Mouse (Mus musculus) lung, embryonic 16.5 days (tissue): Measurements from ENCODE around the gene Olfr545. TPM values are rescaled to one million over a fixed set of nuclear protein-coding genes. Genes with fewer than 3 reads are reported as not detected.

Experiments used
- ATAC-seq: fragments of 200-750 bp; cut with Nextera tagmentation; 2 replicates; pipeline ENCODE4 v1.8.0; 2017; ENCODE audit warnings: low read depth, mild to moderate bottlenecking, moderate library complexity
- H3K27ac ChIP-seq: fragments of 300-500 bp; sonication (generic); 2 replicates; pipeline ENCODE4 v1.5.1; 2014; ENCODE audit warnings: mild to moderate bottlenecking, control low read depth, low read length
- H3K27me3 ChIP-seq: fragments of 300-500 bp; sonication (generic); 2 replicates; pipeline ENCODE4 v1.6.1; 2014; ENCODE audit warnings: low read depth, low read length, mixed read lengths; ENCODE audit not compliant: control insufficient read depth, insufficient read depth
- H3K36me3 ChIP-seq: fragments of 300-500 bp; sonication (generic); 2 replicates; pipeline ENCODE4 v1.6.1; 2014; ENCODE audit warnings: low read length; ENCODE audit not compliant: control insufficient read depth, insufficient read depth
- H3K4me1 ChIP-seq: fragments of 300-500 bp; sonication (generic); replicated peaks from 2 replicates; pipeline ENCODE4 v1.6.1; 2014; ENCODE audit warnings: low read length, mixed read lengths; ENCODE audit not compliant: control insufficient read depth, insufficient read depth
- H3K4me2 ChIP-seq: fragments of 300-500 bp; sonication (generic); 2 replicates; pipeline ENCODE4 v1.6.1; 2014; ENCODE audit warnings: low read depth, low read length, control low read depth
- H3K4me3 ChIP-seq: fragments of 300-500 bp; sonication (generic); 2 replicates; pipeline ENCODE4 v1.5.1; 2014; ENCODE audit warnings: mild to moderate bottlenecking, low read length, control low read depth
- H3K9ac ChIP-seq: fragments of 300-500 bp; sonication (generic); 2 replicates; pipeline ENCODE4 v1.6.1; 2014; ENCODE audit warnings: low read length, control low read depth
- H3K9me3 ChIP-seq: fragments of 300-500 bp; sonication (generic); 2 replicates; pipeline ENCODE4 v1.6.1; 2016; ENCODE audit warnings: low read length; ENCODE audit not compliant: control insufficient read depth
- WGBS: fragments of 180-500 bp; shearing (Covaris S2); extraction: QIAGEN DNeasy Blood & Tissue Kit; methylation state at CpG from one replicate; pipeline ENCODE4 v1.1.7; 2014; 5-methylcytosine and 5-hydroxymethylcytosine counted together
- polyA plus RNA-seq: library from polyadenylated mRNA; unstranded; fragments of >200 nt; fragmentation: Nextera tagmentation; extraction: Ambion mirVana; gene quantifications from 2 replicates; pipeline ENCODE4 v1.2.1, GENCODE M21; 2015

Olfr545 gene
- not detected in 2 replicates for polyA plus RNA-seq

GRCm38 (mm10) chr7:102499473-102499872 is at the start of gene Olfr545:
Gene Olfr545 (minus strand): TSS chr7:102499573.
- Histone ChIP-seq H3K27ac (no peak within 1 kb of the TSS), H3K36me3 (no peaks in the 10 kb centered on the region), H3K4me3 (no peak within 1 kb of the TSS), H3K4me1 (no peaks in the 10 kb centered on the region), H3K27me3 (no peaks in the 10 kb centered on the region), H3K4me2 (no peak within 1 kb of the TSS), H3K9me3 (no peaks in the 10 kb centered on the region), H3K9ac (no peak within 1 kb of the TSS)
- 67% methylated on average over 3 of the region's 3 CpGs for WGBS
- ATAC-seq: no peak

- no peaks in the 10 kb centered on the region for H3K9me3 ChIP-seq
- no peaks in the 10 kb centered on the region for H3K4me1 ChIP-seq
- no peak overlapping the region for H3K4me3 ChIP-seq
- H3K36me3 ChIP-seq: no peaks in the 10 kb centered on the region
- ATAC-seq: no peak
- WGBS: 62% methylated on average over 3 of the region's 3 CpGs
- no peak overlapping the region for H3K9ac ChIP-seq
- no peaks in the 10 kb centered on the region for H3K27me3 ChIP-seq
- no peak overlapping the region for H3K4me2 ChIP-seq
- H3K27ac ChIP-seq: no peak overlapping the region
These were observed 41.9 kb upstream of the Olfr545 start for GRCm38 (mm10) chr7:102541251-102541650.

GRCm38 (mm10) chr7:102540596-102540995 is 41.2 kb upstream of the Olfr545 start, which contains the start of gene Olfr548-ps1:
Gene Olfr548-ps1 (plus strand): TSS chr7:102540896.
- 76% methylated on average over 2 of the region's 2 CpGs for WGBS
- Histone ChIP-seq H3K4me1 (no peaks in the 10 kb centered on the region), H3K4me3 (no peak within 1 kb of the TSS), H3K4me2 (no peak within 1 kb of the TSS), H3K9ac (no peak within 1 kb of the TSS), H3K9me3 (no peaks in the 10 kb centered on the region), H3K27ac (no peak within 1 kb of the TSS), H3K27me3 (no peaks in the 10 kb centered on the region), H3K36me3 (no peaks in the 10 kb centered on the region)
- ATAC-seq: no peak

GRCm38 (mm10) chr7:102534449-102534848 is 35.1 kb upstream of the Olfr545 start, which contains the start of gene Olfr547:
Gene Olfr547 (plus strand): TSS chr7:102534749.
- H3K36me3 ChIP-seq: no peaks in the 10 kb centered on the region
- no peaks in the 10 kb centered on the region for H3K9me3 ChIP-seq
- no peak within 1 kb of the TSS for H3K27ac ChIP-seq
- H3K4me2 ChIP-seq: no peak within 1 kb of the TSS
- no peak for ATAC-seq
- no peak within 1 kb of the TSS for H3K4me3 ChIP-seq
- H3K27me3 ChIP-seq: no peaks in the 10 kb centered on the region
- H3K9ac ChIP-seq: no peak within 1 kb of the TSS
- WGBS: 71% methylated on average over 1 of the region's 1 CpGs
- no peaks in the 10 kb centered on the region for H3K4me1 ChIP-seq

DNA sequence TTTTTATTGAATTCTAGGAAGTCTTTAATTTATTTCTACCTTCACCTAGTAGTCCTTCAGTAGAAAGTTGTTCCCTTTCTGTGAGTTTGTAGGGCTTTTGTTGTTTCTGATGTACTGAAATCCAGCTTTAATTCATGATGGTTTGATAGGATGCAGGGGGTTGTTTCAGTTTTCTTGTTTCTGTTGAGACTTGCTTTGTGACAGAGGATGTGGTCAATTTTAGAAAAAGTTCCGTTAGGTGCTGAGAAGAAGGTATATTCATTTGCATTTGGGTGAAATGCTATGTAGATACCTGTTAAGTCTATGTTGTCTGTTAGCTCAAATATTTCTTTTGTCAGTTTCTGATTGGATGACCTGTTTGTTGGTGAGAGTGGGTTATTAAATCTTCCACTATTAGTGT is 29.7 kb upstream of the Olfr545 start:
- no peak overlapping the region for H3K9ac ChIP-seq
- no peak overlapping the region for H3K4me3 ChIP-seq
- no peaks in the 10 kb centered on the region for H3K9me3 ChIP-seq
- WGBS: 76% methylated on average over 1 of the region's 1 CpGs
- H3K27ac ChIP-seq: no peak overlapping the region
- ATAC-seq: no peak
- H3K27me3 ChIP-seq: no peaks in the 10 kb centered on the region
- no peak overlapping the region for H3K4me2 ChIP-seq
- no peaks in the 10 kb centered on the region for H3K36me3 ChIP-seq
- no peaks in the 10 kb centered on the region for H3K4me1 ChIP-seq

DNA sequence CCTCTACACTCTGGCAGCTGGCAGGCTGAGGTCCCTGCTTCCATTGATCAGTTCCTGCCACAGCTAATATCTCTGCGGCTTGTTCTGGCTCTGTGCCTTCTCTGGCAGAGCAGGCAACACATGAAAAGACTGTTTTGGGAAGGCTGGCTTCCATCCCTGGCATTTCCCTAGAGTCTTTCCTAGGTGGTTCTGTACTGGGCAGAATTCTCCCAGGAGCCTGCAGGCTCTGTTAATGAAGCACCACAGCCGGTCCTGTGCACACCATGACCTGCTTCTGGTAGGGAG is 17.6 kb upstream of the Olfr545 start:
- Histone ChIP-seq H3K27ac (no peak overlapping the region), H3K4me2 (no peak overlapping the region), H3K36me3 (no peaks in the 10 kb centered on the region), H3K4me1 (no peaks in the 10 kb centered on the region; the same call in 1 of the 2 replicates), H3K9me3 (no peaks in the 10 kb centered on the region), H3K4me3 (no peak overlapping the region), H3K27me3 (no peaks in the 10 kb centered on the region), H3K9ac (no peak overlapping the region)
- WGBS: 71% methylated on average over 2 of the region's 2 CpGs
- no peak for ATAC-seq

GRCm38 (mm10) chr7:102516261-102517050 is 17.1 kb upstream of the Olfr545 start:
- 53% methylated on average over 10 of the region's 10 CpGs for WGBS
- H3K9ac ChIP-seq: no peak overlapping the region
- no peaks in the 10 kb centered on the region for H3K9me3 ChIP-seq
- ATAC-seq: peak; percentile 27; the same call in 1 of the 2 replicates
- no peak overlapping the region for H3K4me2 ChIP-seq
- H3K4me1 ChIP-seq: no peaks in the 10 kb centered on the region; the same call in 1 of the 2 replicates
- H3K36me3 ChIP-seq: no peaks in the 10 kb centered on the region
- H3K4me3 ChIP-seq: no peak overlapping the region
- H3K27ac ChIP-seq: no peak overlapping the region
- no peaks in the 10 kb centered on the region for H3K27me3 ChIP-seq

GRCm38 (mm10) chr7:102514144-102514543 is 14.8 kb upstream of the Olfr545 start:
- Histone ChIP-seq H3K4me1 (no peaks in the 10 kb centered on the region; the same call in 1 of the 2 replicates), H3K27ac (no peak overlapping the region), H3K36me3 (no peaks in the 10 kb centered on the region), H3K4me2 (no peak overlapping the region), H3K9ac (no peak overlapping the region), H3K4me3 (no peak overlapping the region), H3K9me3 (no peaks in the 10 kb centered on the region), H3K27me3 (no peaks in the 10 kb centered on the region)
- no peak for ATAC-seq
- WGBS: 42% methylated on average over 4 of the region's 4 CpGs

GRCm38 (mm10) chr7:102512814-102513435 is 13.6 kb upstream of the Olfr545 start:
- under 1% methylated on average over 54 of the region's 54 CpGs for WGBS
- H3K27me3 ChIP-seq: no peaks in the 10 kb centered on the region

More at GRCm38 (mm10) chr7:102512814-102513435, 13.6 kb upstream of the Olfr545 start:
- peak overlapping the region; percentile 57 for H3K4me3 ChIP-seq
- peak overlapping the region; percentile 94 for H3K4me2 ChIP-seq
- H3K4me1 ChIP-seq: no peaks in the 10 kb centered on the region; the same call in 1 of the 2 replicates
- H3K9ac ChIP-seq: peak overlapping the region; percentile 78
- ATAC-seq: peak; percentile 95
- H3K27ac ChIP-seq: no peak overlapping the region
- no peaks in the 10 kb centered on the region for H3K9me3 ChIP-seq
- H3K36me3 ChIP-seq: no peaks in the 10 kb centered on the region
